Mouse (Mus musculus): ENCODE measurements around the gene Rasgef1b. TPM values are rescaled to one million over a fixed set of nuclear protein-coding genes. Genes with fewer than 3 reads are reported as not detected.

Gene Rasgef1b
- polyA plus RNA-seq (2016; fragmentation: Nextera tagmentation; extraction: Ambion mirVana): 39.7 and 41.0 TPM in 2 replicates

DNA sequence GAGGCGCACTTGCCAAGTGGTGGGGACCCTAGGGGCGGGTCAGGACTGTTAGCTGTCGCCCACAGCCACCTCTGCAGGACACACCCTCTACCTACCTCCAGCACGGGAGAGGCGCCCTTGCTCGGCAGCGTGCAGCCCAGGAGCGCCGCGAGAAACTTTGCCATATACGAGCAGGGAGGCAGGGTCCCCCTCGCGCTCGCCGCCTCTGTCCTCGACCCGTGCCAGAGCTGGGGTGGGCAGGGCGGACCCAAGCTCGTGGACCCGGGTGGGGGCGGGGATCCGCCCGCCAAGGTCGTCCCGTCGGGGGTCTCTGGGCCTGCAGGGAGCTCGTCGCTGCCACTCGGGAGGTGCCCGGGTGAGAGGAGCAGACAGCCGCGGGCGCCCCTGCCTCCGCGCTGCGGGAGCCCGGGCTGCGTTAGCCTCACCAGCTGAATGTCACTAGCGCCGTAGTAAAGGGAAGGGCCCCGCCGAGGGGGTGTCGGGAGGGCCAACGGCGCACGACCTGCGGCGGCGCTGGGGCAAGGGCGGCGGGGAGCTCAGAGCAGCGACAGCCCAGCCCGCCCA is at the start of gene Rasgef1b:
Rasgef1b (minus strand) TSS at position 417 of the 564 bp plus-strand sequence.
- peaks cover 16% of the 10 kb centered on the region for H3K4me1 ChIP-seq
- peak within 1 kb of the TSS; percentile 71 for H3K9ac ChIP-seq
- H3K27ac ChIP-seq: peak within 1 kb of the TSS; percentile 53; the same call in 1 of the 2 replicates
- WGBS: under 1% methylated on average over 53 of the region's 53 CpGs
- H3K36me3 ChIP-seq: no peaks in the 10 kb centered on the region
- peak within 1 kb of the TSS; percentile 65 for H3K4me3 ChIP-seq
- peak within 1 kb of the TSS; percentile 97 for H3K4me2 ChIP-seq (replicated peaks)
- H3K27me3 ChIP-seq (replicated peaks): peaks cover 11% of the 10 kb centered on the region
- peak; percentile 93 for ATAC-seq (ENCODE audit: low FRiP score, low read depth)
- no peaks in the 10 kb centered on the region for H3K9me3 ChIP-seq

- ATAC-seq (ENCODE audit: low FRiP score, low read depth): no peak
- Histone ChIP-seq H3K9ac (no peak overlapping the region), H3K9me3 (no peaks in the 10 kb centered on the region), H3K4me2 (replicated peaks) (no peak overlapping the region), H3K27me3 (replicated peaks) (no peaks in the 10 kb centered on the region), H3K36me3 (no peaks in the 10 kb centered on the region), H3K4me1 (no peaks in the 10 kb centered on the region), H3K4me3 (no peak overlapping the region), H3K27ac (no peak overlapping the region)
- WGBS: 79% methylated on average over 16 of the region's 16 CpGs
Observed at GRCm38 (mm10) chr5:99775342-99775741, 46.5 kb upstream of the Rasgef1b start.

DNA sequence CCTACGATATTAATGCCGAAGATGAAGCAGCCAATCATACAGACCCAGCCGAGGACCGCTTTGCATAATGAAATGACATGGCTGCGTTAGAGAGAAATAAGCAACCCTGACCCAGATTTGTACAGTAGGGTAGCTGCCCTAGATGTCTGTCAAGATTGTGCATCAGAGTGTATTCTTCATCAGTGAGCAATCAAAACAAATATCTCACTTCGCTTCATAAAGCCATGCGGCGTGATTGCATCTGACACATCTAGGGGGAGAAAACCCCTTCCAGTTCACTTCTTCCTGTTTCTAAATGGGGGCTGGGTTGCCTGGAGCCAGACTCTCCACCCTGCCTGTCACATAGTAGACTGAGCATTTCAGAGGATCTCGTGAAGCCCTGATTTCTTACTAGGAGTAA is 44.4 kb upstream of the Rasgef1b start:
- H3K27me3 ChIP-seq (replicated peaks): no peaks in the 10 kb centered on the region
- 81% methylated on average over 9 of the region's 9 CpGs for WGBS
- H3K4me3 ChIP-seq: no peak overlapping the region
- ATAC-seq (ENCODE audit: low FRiP score, low read depth): no peak
- H3K27ac ChIP-seq: no peak overlapping the region
- H3K4me1 ChIP-seq: no peaks in the 10 kb centered on the region
- no peak overlapping the region for H3K9ac ChIP-seq
- no peaks in the 10 kb centered on the region for H3K36me3 ChIP-seq
- no peak overlapping the region for H3K4me2 ChIP-seq (replicated peaks)
- H3K9me3 ChIP-seq: 0 out of 2 replicates have a peak, but pooled peaks cover 4% of the 10 kb centered on the region

- Histone ChIP-seq H3K27ac (no peak overlapping the region), H3K9me3 (no peaks in the 10 kb centered on the region), H3K4me2 (replicated peaks) (no peak overlapping the region), H3K4me3 (no peak overlapping the region), H3K27me3 (replicated peaks) (no peaks in the 10 kb centered on the region), H3K36me3 (no peaks in the 10 kb centered on the region), H3K4me1 (no peaks in the 10 kb centered on the region), H3K9ac (no peak overlapping the region)
- no peak for ATAC-seq (ENCODE audit: low FRiP score, low read depth)
- WGBS: 83% methylated on average over 3 of the region's 3 CpGs
Observed at GRCm38 (mm10) chr5:99764246-99764645, 35.4 kb upstream of the Rasgef1b start.

DNA sequence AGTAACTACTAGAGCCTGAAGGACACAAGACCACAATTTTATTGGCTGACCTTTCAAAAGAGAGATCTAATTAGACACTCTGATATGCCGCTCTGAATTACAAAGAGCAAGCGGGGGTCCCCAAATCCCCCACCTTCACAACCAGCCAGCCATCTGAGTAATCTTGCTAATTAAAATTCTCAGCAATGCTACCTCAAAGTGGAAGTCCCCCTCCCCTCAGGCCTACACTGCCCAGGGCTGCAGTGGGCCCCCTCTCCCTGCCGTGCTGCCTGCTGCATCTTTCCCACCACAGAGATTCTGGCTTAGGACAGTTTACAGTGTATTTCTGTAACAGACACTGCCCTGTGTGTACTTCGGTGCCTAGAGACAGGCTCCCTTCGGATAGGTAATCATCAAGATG is 30.0 kb upstream of the Rasgef1b start:
- Histone ChIP-seq H3K4me2 (replicated peaks) (no peak overlapping the region), H3K9me3 (no peaks in the 10 kb centered on the region), H3K27me3 (replicated peaks) (no peaks in the 10 kb centered on the region), H3K36me3 (no peaks in the 10 kb centered on the region), H3K9ac (0 out of 2 replicates have a peak overlapping the region, but pooled peaks have one; percentile 17), H3K4me3 (no peak overlapping the region), H3K27ac (no peak overlapping the region), H3K4me1 (no peaks in the 10 kb centered on the region)
- 67% methylated on average over 5 of the region's 5 CpGs for WGBS
- peak; percentile 17; the same call in 1 of the 2 replicates for ATAC-seq (ENCODE audit: low FRiP score, low read depth)

DNA sequence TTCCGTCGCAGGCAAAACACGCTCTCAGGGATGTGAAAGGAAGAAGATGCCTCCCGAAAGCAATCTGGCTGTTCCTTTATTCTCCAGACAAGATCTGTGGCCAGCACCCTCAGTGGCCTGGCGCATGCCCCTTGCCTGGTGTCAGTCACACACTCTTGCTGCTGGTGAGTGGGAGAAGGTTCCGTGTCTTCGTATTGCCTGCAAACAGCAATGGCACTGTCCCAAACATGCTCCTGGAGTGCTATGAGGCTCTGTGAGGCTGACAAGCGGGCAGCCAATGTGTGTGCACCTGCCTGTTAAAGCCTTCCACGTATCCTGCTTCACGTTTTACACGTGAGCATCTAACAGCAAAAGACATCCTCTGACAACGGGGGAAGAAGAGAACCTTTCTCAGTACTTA is 25.0 kb upstream of the Rasgef1b start:
- Histone ChIP-seq H3K4me3 (no peak overlapping the region), H3K36me3 (no peaks in the 10 kb centered on the region), H3K27me3 (replicated peaks) (no peaks in the 10 kb centered on the region), H3K9me3 (no peaks in the 10 kb centered on the region), H3K9ac (no peak overlapping the region), H3K4me2 (replicated peaks) (no peak overlapping the region), H3K27ac (no peak overlapping the region), H3K4me1 (no peaks in the 10 kb centered on the region)
- no peak for ATAC-seq (ENCODE audit: low FRiP score, low read depth)
- WGBS: 84% methylated on average over 12 of the region's 12 CpGs

- Histone ChIP-seq H3K4me3 (no peak overlapping the region), H3K27me3 (replicated peaks) (no peaks in the 10 kb centered on the region), H3K4me1 (no peaks in the 10 kb centered on the region), H3K36me3 (no peaks in the 10 kb centered on the region), H3K9me3 (no peaks in the 10 kb centered on the region), H3K9ac (no peak overlapping the region), H3K27ac (no peak overlapping the region), H3K4me2 (replicated peaks) (no peak overlapping the region)
- WGBS: 74% methylated on average over 13 of the region's 13 CpGs
- no peak for ATAC-seq (ENCODE audit: low FRiP score, low read depth)
Observed at GRCm38 (mm10) chr5:99753368-99753767, 24.5 kb upstream of the Rasgef1b start.

DNA sequence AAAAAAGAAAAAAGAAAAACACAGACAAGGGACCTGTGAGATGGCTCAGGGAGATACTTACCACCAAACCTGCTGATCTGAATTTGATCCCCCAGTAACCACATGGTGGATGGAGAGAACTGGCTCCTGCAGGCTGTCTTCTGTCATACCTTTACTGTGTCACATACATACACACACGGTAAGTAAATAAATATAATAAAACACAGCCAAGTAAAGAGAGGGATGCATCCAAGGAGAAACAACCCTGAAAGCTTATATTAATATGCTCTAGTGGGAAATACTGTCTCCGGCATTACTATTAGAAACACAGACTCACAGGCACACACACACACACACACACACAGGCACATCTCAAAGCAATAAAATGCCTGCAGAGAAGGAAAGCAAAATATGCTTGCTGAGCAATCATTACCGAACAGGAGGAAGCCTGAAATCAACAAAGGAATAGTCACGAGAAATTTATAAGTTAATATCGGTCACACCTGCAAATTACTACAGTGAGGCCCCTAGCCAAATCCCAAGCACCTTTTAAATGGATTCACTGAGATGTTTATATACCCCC is 23.9 kb upstream of the Rasgef1b start:
- WGBS: 74% methylated on average over 5 of the region's 5 CpGs
- no peak overlapping the region for H3K4me2 ChIP-seq (replicated peaks)
- no peaks in the 10 kb centered on the region for H3K27me3 ChIP-seq (replicated peaks)
- H3K27ac ChIP-seq: no peak overlapping the region
- no peak overlapping the region for H3K9ac ChIP-seq
- H3K36me3 ChIP-seq: no peaks in the 10 kb centered on the region
- no peaks in the 10 kb centered on the region for H3K9me3 ChIP-seq
- H3K4me1 ChIP-seq: no peaks in the 10 kb centered on the region
- H3K4me3 ChIP-seq: no peak overlapping the region
- no peak for ATAC-seq (ENCODE audit: low FRiP score, low read depth)

GRCm38 (mm10) chr5:99748417-99748816 is 19.6 kb upstream of the Rasgef1b start:
- H3K27ac ChIP-seq: no peak overlapping the region
- H3K9me3 ChIP-seq: no peaks in the 10 kb centered on the region
- H3K27me3 ChIP-seq (replicated peaks): no peaks in the 10 kb centered on the region
- no peaks in the 10 kb centered on the region; the same call in 1 of the 2 replicates for H3K4me1 ChIP-seq
- no peak overlapping the region for H3K4me2 ChIP-seq (replicated peaks)
- no peak overlapping the region for H3K4me3 ChIP-seq
- no peaks in the 10 kb centered on the region for H3K36me3 ChIP-seq
- WGBS: 74% methylated on average over 10 of the region's 10 CpGs
- no peak overlapping the region for H3K9ac ChIP-seq
- no peak for ATAC-seq (ENCODE audit: low FRiP score, low read depth)

DNA sequence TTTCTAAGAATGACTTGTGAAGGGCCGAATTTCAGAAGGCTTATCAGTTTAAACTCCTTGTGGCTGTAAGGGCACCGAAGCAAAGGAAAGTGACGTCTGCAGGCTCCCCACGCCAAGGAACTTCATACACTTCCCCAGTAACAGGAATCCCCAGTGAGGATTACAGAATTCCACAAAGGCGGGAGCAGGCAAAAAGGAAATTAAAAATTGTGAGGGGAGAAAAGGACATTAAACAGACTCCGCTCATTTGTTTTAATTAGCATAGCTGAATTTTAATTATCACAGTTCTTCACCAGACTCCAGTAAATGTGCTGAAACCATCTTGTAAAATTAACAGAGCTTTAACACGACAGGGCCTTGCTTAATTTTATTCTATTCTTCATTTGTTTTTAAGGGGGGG is 17.2 kb upstream of the Rasgef1b start:
- 69% methylated on average over 7 of the region's 7 CpGs for WGBS
- no peak overlapping the region for H3K4me2 ChIP-seq (replicated peaks)

DNA sequence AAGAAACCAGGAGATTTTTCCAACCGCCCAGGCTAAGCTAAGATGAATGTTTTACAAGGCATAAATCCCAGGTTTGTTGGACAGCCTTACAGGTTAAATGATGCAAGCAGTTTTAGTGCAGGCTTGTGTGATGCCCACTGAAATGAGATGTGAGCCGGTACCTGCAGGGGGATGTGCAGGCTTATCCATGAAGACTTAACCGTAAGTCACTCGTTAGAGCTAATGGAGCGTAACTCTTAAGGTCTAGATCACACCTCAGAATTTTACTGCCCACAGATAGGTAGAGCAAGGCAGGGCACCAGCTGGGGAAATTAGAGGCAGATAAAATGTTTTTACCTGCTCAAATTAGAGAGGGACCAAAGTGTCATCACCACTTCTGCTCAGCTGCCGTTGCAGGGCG is 14.0 kb upstream of the Rasgef1b start:
- Histone ChIP-seq H3K4me2 (replicated peaks) (no peak overlapping the region), H3K4me1 (peaks cover 8% of the 10 kb centered on the region), H3K36me3 (no peaks in the 10 kb centered on the region), H3K9me3 (no peaks in the 10 kb centered on the region), H3K27me3 (replicated peaks) (no peaks in the 10 kb centered on the region), H3K4me3 (no peak overlapping the region), H3K9ac (no peak overlapping the region), H3K27ac (no peak overlapping the region)
- ATAC-seq (ENCODE audit: low FRiP score, low read depth): no peak
- WGBS: 71% methylated on average over 7 of the region's 7 CpGs

More for the DNA sequence above, 17.2 kb upstream of the Rasgef1b start:
- H3K9ac ChIP-seq: no peak overlapping the region
- H3K27me3 ChIP-seq (replicated peaks): no peaks in the 10 kb centered on the region
- H3K4me3 ChIP-seq: no peak overlapping the region
- H3K27ac ChIP-seq: no peak overlapping the region
- no peaks in the 10 kb centered on the region for H3K9me3 ChIP-seq
- ATAC-seq (ENCODE audit: low FRiP score, low read depth): no peak
- no peaks in the 10 kb centered on the region for H3K36me3 ChIP-seq
- H3K4me1 ChIP-seq: no peaks in the 10 kb centered on the region; the same call in 1 of the 2 replicates

- no peaks in the 10 kb centered on the region for H3K27me3 ChIP-seq (replicated peaks)
- no peak overlapping the region for H3K4me2 ChIP-seq (replicated peaks)
- no peaks in the 10 kb centered on the region for H3K9me3 ChIP-seq
- no peaks in the 10 kb centered on the region for H3K36me3 ChIP-seq
- 15% methylated on average over 8 of the region's 8 CpGs for WGBS
- no peak overlapping the region for H3K27ac ChIP-seq
- H3K9ac ChIP-seq: no peak overlapping the region
- no peak overlapping the region for H3K4me3 ChIP-seq
- peaks cover 16% of the 10 kb centered on the region for H3K4me1 ChIP-seq
- ATAC-seq (ENCODE audit: low FRiP score, low read depth): no peak
Observed at GRCm38 (mm10) chr5:99742056-99742455, 13.2 kb upstream of the Rasgef1b start.

Data from neural tube, embryonic 12.5 days (tissue).